Mouse (Mus musculus) E14TG2a.4 (cell line): ENCODE results near the gene Dnah10.
A peak's percentile ranks its signal among the peaks of the same experiment; 100 is the strongest.
"Not testable (repeated sequence)": the region's sequence is repeated elsewhere in the genome, so short reads cannot be mapped to it uniquely, and the experiment has no call there.

Experiments used
- H3K27me3 ChIP-seq: 2 replicates; pipeline ENCODE4 v1.6.1; 2014; ENCODE audit warnings: low read length, control low read depth; ENCODE audit not compliant: insufficient read depth
- H3K36me3 ChIP-seq: 2 replicates; pipeline ENCODE4 v1.6.1; 2014; ENCODE audit warnings: low read length, control low read depth; ENCODE audit not compliant: insufficient read depth
- H3K4me1 ChIP-seq: replicated peaks from 2 replicates; pipeline ENCODE4 v1.6.1; 2014; ENCODE audit warnings: low read depth, low read length, control low read depth
- H3K4me3 ChIP-seq: replicated peaks from 2 replicates; pipeline ENCODE4 v1.5.1; 2014; ENCODE audit warnings: mild to moderate bottlenecking, low read length
- H3K9me3 ChIP-seq: 2 replicates; pipeline ENCODE4 v1.6.1; 2014; ENCODE audit warnings: low read length, control low read depth
- CTCF ChIP-seq: conservative IDR thresholded peaks from 2 replicates; pipeline ENCODE4 v1.5.1; 2014; ENCODE audit warnings: low read length
- NANOG ChIP-seq: IDR thresholded peaks from 2 replicates; pipeline ENCODE4 v1.6.1; 2014; ENCODE audit warnings: borderline replicate concordance, low read length, mixed read lengths
- POU5F1 ChIP-seq: IDR thresholded peaks from 2 replicates; pipeline ENCODE4 v1.6.1; 2014; ENCODE audit warnings: low read length, borderline replicate concordance

Dnah10 gene

DNA sequence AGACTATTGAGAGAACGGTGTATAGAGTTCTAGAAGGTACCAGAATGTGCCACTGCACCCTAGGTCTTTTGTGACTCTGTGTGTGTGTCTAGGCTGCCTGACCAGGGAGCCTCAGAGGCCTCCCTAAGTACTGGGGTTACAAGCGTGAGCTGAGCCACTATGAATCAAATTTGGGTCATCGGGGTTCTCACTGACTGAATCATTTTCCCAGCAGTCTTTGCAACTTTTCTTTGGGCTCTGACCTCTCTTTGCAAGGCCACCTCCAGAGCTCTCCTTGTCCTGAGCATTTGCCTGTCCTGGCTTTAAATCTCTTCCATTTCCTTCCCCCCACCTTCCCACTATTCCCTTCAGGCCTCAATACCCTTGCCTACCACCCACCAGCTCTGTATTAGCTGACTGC is 19.0 kb downstream of the Dnah10 start:
- H3K27me3 ChIP-seq, result peaks cover 5% of the 10 kb centered on the region
- TF ChIP-seq POU5F1 (no peak), CTCF (no peak), NANOG (no peak)
- no peaks in the 10 kb centered on the region; the same call in 1 of the 2 replicates for H3K4me1 ChIP-seq
- peaks cover 12% of the 10 kb centered on the region for H3K9me3 ChIP-seq
- no peaks in the 10 kb centered on the region for H3K36me3 ChIP-seq
- no peak overlapping the region for H3K4me3 ChIP-seq

DNA sequence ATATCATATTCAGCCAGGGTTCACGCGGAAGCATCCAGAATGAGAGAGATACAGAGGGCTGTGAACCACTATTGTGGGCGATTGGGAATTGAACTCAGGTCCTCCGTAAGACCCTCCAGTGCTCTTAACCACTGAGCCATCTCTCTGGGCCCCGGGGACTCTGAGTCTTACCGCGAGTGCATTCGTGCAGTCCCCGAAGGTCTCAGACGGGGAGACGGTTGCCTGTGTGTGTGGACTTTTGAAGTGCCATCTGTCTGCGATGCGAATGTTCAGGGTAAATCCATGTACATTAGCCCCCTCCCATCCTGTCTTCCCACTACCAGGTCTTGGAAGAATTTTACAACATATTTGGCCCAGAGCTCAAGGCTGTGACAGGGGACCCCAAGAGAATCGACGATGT is 21.3 kb downstream of the Dnah10 start:
- H3K27me3 ChIP-seq, result peaks cover 5% of the 10 kb centered on the region

DNA sequence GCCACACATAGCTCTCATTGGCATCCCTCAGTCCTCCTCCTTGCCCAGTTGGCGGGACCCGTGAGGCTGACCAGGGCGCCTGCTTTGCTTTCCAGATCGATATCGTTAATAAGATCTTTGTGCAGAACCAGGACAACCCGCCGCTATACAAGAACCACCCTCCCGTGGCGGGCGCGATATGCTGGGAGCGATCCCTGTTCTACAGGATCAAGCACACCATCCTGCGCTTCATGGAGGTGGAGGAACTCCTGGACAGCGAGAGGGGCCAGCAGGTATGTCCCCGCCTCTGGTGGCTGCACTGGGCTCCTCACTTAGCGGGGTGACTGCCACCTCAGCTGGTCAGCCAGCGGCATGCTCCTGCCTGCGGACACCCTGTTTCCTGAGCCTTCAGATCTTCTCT is 23.4 kb downstream of the Dnah10 start:
- peak overlapping the region; percentile 52 for H3K4me3 ChIP-seq
- no peak for TF ChIP-seq CTCF
- no peak for TF ChIP-seq NANOG
- TF ChIP-seq POU5F1, result no peak

More for the DNA sequence above, 21.3 kb downstream of the Dnah10 start:
- TF ChIP-seq CTCF, result no peak
- no peak for TF ChIP-seq POU5F1
- TF ChIP-seq NANOG, result no peak
- no peaks in the 10 kb centered on the region; the same call in 1 of the 2 replicates for H3K4me1 ChIP-seq
- no peak overlapping the region for H3K4me3 ChIP-seq
- H3K36me3 ChIP-seq, result no peaks in the 10 kb centered on the region
- peaks cover 7% of the 10 kb centered on the region for H3K9me3 ChIP-seq

DNA sequence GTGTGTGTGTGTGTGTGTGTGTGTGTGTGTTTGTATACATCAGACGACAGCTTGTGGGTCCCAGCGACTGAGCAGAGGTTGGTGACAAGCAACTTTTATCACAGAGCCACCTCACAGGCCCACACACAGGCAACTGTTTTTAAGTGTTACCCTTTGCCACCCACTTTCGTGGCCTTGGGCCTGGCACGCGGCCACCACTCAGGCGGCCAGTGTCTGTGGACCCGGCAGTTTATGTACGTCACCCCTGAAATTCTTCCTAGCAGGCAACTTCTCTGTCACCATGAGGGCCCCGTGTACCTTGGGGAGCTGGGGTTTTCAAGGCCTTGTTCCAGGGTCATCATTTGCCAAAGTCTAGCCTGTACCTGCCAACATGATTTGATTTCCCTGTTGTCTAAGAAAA is 26.8 kb downstream of the Dnah10 start:
- Histone ChIP-seq H3K4me1 (peaks cover 6% of the 10 kb centered on the region), H3K27me3 (peaks cover 5% of the 10 kb centered on the region), H3K9me3 (no peaks in the 10 kb centered on the region), H3K36me3 (no peaks in the 10 kb centered on the region), H3K4me3 (no peak overlapping the region)
- no peak for TF ChIP-seq CTCF
- TF ChIP-seq POU5F1, result no peak
- TF ChIP-seq NANOG, result no peak

More for the DNA sequence above, 23.4 kb downstream of the Dnah10 start:
- Histone ChIP-seq H3K9me3 (no peaks in the 10 kb centered on the region), H3K4me1 (no peaks in the 10 kb centered on the region; the same call in 1 of the 2 replicates), H3K27me3 (peaks cover 5% of the 10 kb centered on the region), H3K36me3 (no peaks in the 10 kb centered on the region)

GRCm38 (mm10) chr5:124761011-124761410 is 36.1 kb downstream of the Dnah10 start:
- no peak for TF ChIP-seq NANOG
- peak; percentile 88 for TF ChIP-seq CTCF
- no peak for TF ChIP-seq POU5F1
- peaks cover 12% of the 10 kb centered on the region for H3K4me1 ChIP-seq
- peaks cover 5% of the 10 kb centered on the region; the same call in 1 of the 2 replicates for H3K27me3 ChIP-seq
- peaks cover 6% of the 10 kb centered on the region for H3K9me3 ChIP-seq
- H3K4me3 ChIP-seq, result no peak overlapping the region
- H3K36me3 ChIP-seq, result no peaks in the 10 kb centered on the region

DNA sequence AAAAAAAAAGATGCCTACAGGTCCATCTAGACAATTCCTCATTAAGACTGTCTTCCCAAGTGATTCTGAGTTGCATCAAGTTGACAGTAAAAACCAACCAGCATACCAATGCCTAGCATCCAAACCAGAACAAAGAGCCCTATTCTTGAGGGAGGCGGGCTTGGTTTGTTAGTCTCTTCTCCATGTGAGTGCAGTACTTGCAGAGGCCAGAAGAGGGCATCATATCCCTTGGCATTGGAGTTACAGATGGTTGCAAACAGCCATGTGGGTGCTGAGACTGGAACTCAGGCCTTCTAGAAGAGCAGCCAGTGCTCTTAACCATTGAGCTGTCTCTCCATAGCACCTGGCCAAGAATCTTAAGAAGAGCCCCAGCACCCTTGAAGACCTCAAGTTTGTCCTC is 36.9 kb downstream of the Dnah10 start:
- Histone ChIP-seq H3K36me3 (no peaks in the 10 kb centered on the region), H3K4me1 (peaks cover 12% of the 10 kb centered on the region), H3K27me3 (peaks cover 5% of the 10 kb centered on the region; the same call in 1 of the 2 replicates), H3K4me3 (no peak overlapping the region), H3K9me3 (peaks cover 6% of the 10 kb centered on the region)
- TF ChIP-seq POU5F1 (no peak), NANOG (no peak), CTCF (peak; percentile 70)

- Histone ChIP-seq H3K27me3 (no peaks in the 10 kb centered on the region), H3K4me1 (peaks cover 10% of the 10 kb centered on the region), H3K36me3 (no peaks in the 10 kb centered on the region), H3K9me3 (no peaks in the 10 kb centered on the region), H3K4me3 (0 out of 2 replicates have a peak overlapping the region, but pooled peaks have one; percentile 32)
- no peak for TF ChIP-seq CTCF
- no peak for TF ChIP-seq NANOG
- TF ChIP-seq POU5F1, result no peak
Observed at GRCm38 (mm10) chr5:124774552-124774951, 49.7 kb downstream of the Dnah10 start.

DNA sequence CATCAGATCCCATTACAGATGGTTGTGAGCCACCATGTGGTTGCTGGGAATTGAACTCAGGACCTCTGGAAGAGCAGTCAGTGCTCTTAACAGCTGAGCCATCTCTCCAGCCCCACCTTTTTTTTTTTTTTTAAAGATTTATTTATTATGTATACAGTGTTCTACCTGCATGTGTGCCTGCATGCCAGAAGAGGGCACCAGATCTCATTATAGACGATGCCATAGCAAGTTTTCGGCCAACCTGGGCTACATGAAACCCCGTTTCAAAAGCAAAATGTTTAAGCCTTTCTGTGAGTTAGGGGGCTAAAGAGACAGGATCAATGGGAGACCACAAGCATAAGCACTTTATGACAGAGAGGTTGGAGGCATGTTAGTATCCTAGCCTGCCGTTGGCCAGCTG is 51.4 kb downstream of the Dnah10 start:
- not testable (repeated sequence) for H3K9me3 ChIP-seq, H3K36me3 ChIP-seq, H3K4me3 ChIP-seq, H3K27me3 ChIP-seq
- peaks cover 10% of the 10 kb centered on the region for H3K4me1 ChIP-seq

DNA sequence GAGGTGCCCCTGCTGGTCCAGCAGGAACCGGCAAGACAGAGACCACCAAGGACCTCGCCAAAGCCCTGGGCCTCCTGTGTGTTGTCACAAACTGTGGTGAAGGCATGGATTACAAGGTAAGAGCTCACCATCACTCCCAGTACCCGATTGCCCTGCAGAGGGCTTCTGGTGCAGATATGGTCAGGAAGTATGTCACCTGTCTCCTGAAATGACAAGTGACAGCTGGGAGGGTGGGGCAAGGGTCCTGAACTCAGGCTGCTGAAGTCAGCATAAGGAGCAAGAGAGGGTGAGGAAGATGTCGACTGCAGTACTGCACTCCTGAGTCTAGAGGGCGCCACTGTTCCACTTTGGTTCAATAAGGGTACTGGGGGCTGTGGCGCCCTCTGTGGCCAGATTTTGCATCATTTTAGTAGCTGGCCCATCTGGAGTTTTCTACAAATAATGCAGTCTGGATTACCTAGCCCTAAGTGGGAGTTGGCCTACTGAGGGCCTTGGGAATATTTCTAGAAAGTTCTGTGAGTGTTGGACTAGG is 52.4 kb downstream of the Dnah10 start:
- H3K4me3 ChIP-seq, result no peak overlapping the region
- H3K36me3 ChIP-seq, result no peaks in the 10 kb centered on the region
- H3K9me3 ChIP-seq, result peaks cover 4% of the 10 kb centered on the region; the same call in 1 of the 2 replicates
- no peaks in the 10 kb centered on the region; the same call in 1 of the 2 replicates for H3K27me3 ChIP-seq
- peaks cover 10% of the 10 kb centered on the region for H3K4me1 ChIP-seq
- TF ChIP-seq NANOG (no peak), CTCF (peak; percentile 94)
